ENCODE assay signal across 8 mouse cellular contexts in the genomic region with DNA sequence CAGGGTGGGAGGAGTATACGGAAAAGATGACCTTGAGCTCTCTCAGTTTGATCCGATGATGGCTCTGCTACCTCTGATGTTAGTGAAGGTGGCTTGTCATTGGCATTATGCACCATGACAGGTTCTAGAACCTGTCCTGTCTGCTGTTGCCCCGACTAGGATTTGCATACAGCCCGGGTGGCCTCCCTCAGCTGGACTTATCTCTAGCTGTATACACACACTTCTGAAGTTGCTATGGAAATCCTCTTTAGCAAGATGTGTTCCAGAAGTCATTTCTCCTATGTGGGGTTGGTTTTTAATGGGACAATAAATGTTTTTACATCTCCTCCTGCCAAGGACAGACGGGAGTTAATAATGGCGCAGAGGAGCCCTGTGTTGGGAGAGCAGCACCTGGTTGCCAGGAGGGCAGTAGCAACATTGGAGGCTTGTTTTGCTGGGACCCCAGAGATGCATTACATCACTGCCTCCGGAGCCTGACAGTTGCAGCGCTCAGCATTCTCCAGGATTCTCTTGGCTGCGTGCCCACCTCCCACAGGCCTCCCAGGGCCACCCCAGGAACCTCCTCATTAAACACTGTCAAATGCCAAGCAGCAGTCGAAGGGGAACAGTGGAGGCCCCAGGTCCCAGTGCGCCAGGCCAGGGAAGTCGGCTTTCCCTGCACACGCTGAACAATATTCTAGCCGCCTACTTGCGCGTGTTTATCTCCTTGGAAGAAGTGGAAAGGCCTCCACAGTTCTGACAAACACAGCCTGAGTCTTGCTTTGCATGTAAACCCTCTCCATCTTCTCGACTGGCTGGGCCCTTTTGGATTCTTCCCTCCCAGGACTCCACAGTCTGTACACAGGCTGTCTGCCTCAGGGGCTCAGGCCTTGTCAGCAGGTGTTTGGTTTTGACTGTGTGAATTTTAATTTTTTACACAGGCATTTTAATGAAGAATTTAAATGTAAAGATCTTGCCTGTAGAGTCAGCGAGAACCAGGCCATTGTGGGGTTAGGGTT.
A peak's percentile ranks its signal among the peaks of the same experiment; 100 is the strongest.
DNase-seq lines count a peak whose midpoint lies in the region; ATAC-seq lines count a peak whose summit lies in the region.

No protein-coding gene starts in this region.

- no peaks in the 10 kb centered on the region for H3K36me3 ChIP-seq in forebrain, embryonic 13.5 days (ENCODE audit: poor library complexity, severe bottlenecking)
- H3K36me3 ChIP-seq in liver, embryonic 16.5 days (ENCODE audit: control insufficient read depth, insufficient read depth): no peaks in the 10 kb centered on the region

- H3K27ac ChIP-seq in forebrain, embryonic 13.5 days: peak overlapping the region; percentile 87
- H3K27ac ChIP-seq in liver, embryonic 16.5 days (ENCODE audit: low read length): no peak overlapping the region

- ATAC-seq in forebrain, embryonic 13.5 days: peak; percentile 92
- ATAC-seq in liver, embryonic 16.5 days (ENCODE audit: low read depth): 0 out of 2 replicates have a peak, but pooled peaks have one; percentile 24
- ATAC-seq in CD4-positive, CD25-positive, alpha-beta regulatory T cell, adult 4 months: no peak

- no peaks in the 10 kb centered on the region for H3K9me3 ChIP-seq in forebrain, embryonic 13.5 days (replicated peaks)
- H3K9me3 ChIP-seq in liver, embryonic 16.5 days (replicated peaks; ENCODE audit: control insufficient read depth, low read length): no peaks in the 10 kb centered on the region

- H3K27me3 ChIP-seq in forebrain, embryonic 13.5 days: no peaks in the 10 kb centered on the region
- H3K27me3 ChIP-seq in liver, embryonic 16.5 days (ENCODE audit: control insufficient read depth, insufficient read depth, low read depth, low read length): no peaks in the 10 kb centered on the region

- H3K4me2 ChIP-seq in forebrain, embryonic 13.5 days: peak overlapping the region; percentile 19
- no peak overlapping the region for H3K4me2 ChIP-seq in liver, embryonic 16.5 days (ENCODE audit: low read depth, low read length)

- peak; percentile 93 for DNase-seq in heart, adult 11 months
- no peak for DNase-seq in heart, adult 8-10 months (ENCODE audit: low spot score)
- DNase-seq in heart, postnatal 10 days: peak; percentile 78
- peak; percentile 86 to 90 for DNase-seq in kidney, postnatal 25 days
- DNase-seq in retina, postnatal 1 day: peak; percentile 94

- no peak overlapping the region for H3K4me3 ChIP-seq in forebrain, embryonic 13.5 days
- H3K4me3 ChIP-seq in liver, embryonic 16.5 days (ENCODE audit: low read depth, low read length): no peak overlapping the region

- H3K4me1 ChIP-seq in forebrain, embryonic 13.5 days: peaks cover 31% of the 10 kb centered on the region
- no peaks in the 10 kb centered on the region for H3K4me1 ChIP-seq in liver, embryonic 16.5 days (ENCODE audit: control insufficient read depth, low read depth, low read length)

- intact Hi-C loops in heart, postnatal 10 days (cut with DNase I): no loop called here

- WGBS in forebrain, embryonic 13.5 days: 22% methylated on average over 18 of the region's 18 CpGs
- WGBS in liver, embryonic 16.5 days (ENCODE audit: insufficient replicate concordance): 62% methylated on average over 18 of the region's 18 CpGs

- peak overlapping the region; percentile 12; the same call in 1 of the 2 replicates for H3K9ac ChIP-seq in forebrain, embryonic 13.5 days
- no peak overlapping the region for H3K9ac ChIP-seq in liver, embryonic 16.5 days (ENCODE audit: low read depth, low read length)
